Mouse (Mus musculus): Measurements from ENCODE around the gene Sema5b.

Sema5b gene

GRCm38 (mm10) chr16:35639505-35639904 lies 98.6 kb downstream of the Sema5b start:
- no peak for DNase-seq

- no peak for DNase-seq
Measured at GRCm38 (mm10) chr16:35648862-35649261, 107.9 kb downstream of the Sema5b start.

GRCm38 (mm10) chr16:35652206-35652605 lies 111.3 kb downstream of the Sema5b start:
- DNase-seq: no peak

DNA sequence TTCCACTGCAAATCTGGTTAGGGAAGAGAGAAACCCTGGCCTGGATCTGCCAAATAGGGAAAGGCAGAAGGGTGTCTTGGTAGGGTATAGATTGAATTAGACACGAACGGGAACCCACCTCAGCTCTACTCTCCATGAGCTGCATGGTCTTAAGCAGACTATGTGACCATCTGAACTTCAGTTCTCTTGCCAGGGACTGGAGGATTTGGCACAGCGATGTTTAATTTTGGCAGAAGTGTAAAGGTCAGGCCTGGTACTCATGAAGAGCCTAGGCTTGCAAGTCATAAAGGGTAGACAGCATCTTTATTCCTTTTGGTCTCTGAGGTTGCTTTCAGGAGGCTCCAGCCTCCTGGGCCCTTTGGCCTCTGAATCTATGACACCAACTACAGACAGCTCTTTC lies 111.8 kb downstream of the Sema5b start:
- no peak for DNase-seq

GRCm38 (mm10) chr16:35653951-35654350 lies 113.0 kb downstream of the Sema5b start:
- DNase-seq: no peak

DNA sequence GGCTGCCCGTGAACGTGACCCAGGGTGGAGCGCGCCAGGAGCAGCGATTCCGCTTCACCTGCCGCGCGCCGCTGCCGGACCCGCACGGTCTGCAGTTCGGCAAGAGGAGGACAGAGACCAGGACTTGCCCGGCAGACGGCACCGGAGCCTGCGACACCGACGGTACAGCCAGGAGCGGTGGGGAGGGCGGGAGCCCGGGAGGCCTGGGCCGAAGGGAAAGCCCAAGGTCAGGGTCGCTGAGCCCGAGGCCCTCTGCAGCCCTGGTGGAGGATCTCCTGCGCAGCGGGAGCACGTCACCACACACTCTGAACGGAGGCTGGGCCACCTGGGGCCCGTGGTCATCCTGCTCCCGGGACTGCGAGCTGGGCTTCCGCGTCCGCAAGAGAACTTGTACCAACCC lies 119.3 kb downstream of the Sema5b start:
- no peak for DNase-seq

- no peak for DNase-seq
Measured at GRCm38 (mm10) chr16:35663831-35664414, 123.0 kb downstream of the Sema5b start.

GRCm38 (mm10) chr16:35664847-35665246 lies 123.9 kb downstream of the Sema5b start:
- DNase-seq: no peak

- no peak for DNase-seq
Measured at GRCm38 (mm10) chr16:35677511-35678113, 136.7 kb downstream of the Sema5b start.

- DNase-seq: no peak
Measured at GRCm38 (mm10) chr16:35678476-35678875, 137.5 kb downstream of the Sema5b start.

- DNase-seq: no peak
Measured at GRCm38 (mm10) chr16:35681327-35682108, 140.6 kb downstream of the Sema5b start.

- no peak for DNase-seq
Measured at GRCm38 (mm10) chr16:35685027-35685426, 144.1 kb downstream of the Sema5b start.

GRCm38 (mm10) chr16:35686491-35686890 lies 145.5 kb downstream of the Sema5b start:
- no peak for DNase-seq

GRCm38 (mm10) chr16:35691606-35692005 lies 150.7 kb downstream of the Sema5b start:
- DNase-seq: no peak

DNA sequence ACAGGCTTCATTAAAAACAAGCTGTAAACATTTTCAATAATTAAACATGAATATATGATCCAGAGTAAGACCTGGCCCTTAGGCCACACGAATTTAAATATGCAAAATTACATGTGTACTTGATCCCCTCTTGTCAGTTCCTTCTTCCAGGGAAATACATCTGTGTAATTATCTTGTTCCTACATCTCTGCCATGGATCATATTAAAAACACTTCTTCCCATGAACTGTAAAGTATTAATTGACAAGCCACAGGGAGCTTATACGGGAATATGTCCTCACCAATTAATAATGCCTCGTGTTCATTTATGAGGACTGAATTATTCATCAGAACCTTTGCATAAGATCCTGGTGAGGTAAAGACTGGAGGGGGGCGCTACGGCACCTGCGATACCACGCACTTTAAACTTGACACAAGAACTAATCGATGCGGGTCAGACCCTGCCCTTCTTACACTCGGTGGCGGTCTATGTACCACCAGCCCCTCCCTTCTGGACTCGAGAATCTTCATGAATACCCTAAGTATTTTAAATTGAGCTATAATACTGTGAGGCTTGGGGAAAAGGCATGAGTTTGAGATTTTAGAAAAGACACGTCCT lies 153.4 kb downstream of the Sema5b start:
- DNase-seq: no peak

GRCm38 (mm10) chr16:35696103-35696502 lies 155.2 kb downstream of the Sema5b start:
- no peak for DNase-seq

- DNase-seq: no peak
Measured at GRCm38 (mm10) chr16:35701823-35702222, 160.9 kb downstream of the Sema5b start.

DNA sequence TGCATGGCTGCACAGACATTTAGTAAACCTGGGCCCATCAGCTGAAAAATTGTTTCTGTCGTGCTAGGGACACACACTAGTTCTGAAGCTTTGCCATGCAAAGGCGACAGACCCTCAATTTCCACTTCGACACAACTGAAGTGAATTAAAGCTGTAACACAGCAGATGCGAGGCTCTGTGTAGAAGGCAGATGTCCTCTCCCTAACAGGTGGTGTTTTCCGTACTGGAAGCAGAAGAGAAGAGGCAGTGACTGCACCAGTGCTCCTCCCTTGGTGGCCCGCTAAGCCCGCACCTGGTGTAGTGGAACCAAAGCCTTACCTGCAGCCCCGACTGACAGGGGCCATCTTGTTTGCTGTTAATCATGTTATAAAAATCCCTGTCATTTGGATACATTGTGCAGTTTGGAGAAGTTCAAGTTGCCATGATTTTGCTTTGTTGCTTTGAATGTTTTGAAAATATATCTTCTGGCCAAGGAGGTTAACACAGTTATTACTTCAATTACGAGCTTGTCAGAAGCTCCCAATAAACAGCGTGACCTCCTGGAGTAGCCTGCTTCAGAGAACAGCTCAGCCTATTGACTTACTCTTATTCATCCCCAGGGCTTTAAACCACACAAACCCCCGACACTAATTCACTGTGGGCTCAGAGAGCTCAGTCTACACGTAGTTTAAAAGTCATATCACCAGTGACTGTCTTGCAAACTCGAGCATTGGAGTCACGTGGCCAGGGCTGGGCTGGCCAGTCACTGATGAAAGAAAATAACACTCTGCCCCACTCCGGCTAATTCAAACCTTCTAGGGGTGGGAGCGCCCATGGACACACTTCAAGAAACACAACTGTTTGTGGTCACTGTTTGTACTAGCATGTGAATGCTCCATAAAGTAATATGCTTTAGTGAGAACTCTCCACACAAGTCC lies 163.1 kb downstream of the Sema5b start:
- no peak for DNase-seq

GRCm38 (mm10) chr16:35704796-35705195 lies 163.9 kb downstream of the Sema5b start:
- no peak for DNase-seq

DNA sequence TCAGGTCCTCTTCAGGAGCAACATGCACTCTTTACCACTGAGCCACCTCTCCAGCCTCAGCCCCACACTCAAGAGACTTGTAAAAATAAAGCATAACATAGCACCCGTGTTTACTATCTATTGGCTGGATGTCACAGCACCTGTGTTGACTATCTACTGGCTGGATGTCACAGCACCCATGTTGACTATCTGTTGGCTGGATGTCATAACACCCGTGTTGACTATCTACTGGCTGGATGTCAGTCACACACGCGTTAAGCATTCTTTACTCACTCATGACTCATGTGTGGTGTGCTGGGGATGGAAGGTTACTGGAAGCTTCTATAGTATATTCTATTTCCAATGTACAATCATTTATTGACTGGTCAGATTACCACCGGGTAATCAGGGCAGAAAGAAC lies 166.1 kb downstream of the Sema5b start:
- no peak for DNase-seq

- DNase-seq: no peak
Measured at GRCm38 (mm10) chr16:35711004-35711403, 170.1 kb downstream of the Sema5b start.

DNA sequence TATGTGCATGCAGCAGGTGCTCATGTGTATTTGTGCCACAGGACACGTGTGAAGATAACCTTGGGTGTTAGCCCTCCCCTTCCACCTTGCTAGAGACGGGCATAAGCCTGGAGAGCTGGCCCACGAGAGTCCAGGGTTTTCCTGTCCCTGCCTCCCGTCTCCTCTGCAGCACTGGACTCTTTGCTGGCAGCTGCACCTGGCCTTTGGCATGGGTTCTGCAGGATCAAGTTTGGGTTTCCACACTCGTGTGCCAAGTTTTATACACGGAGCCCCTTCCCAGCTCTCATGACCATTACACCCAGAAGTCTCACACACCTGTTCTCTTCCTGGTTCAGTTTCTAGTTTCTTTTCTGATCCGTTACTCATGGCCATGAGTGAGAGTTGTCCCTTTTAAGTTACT lies 172.7 kb downstream of the Sema5b start:
- DNase-seq: no peak
